Mouse (Mus musculus) layer of hippocampus, adult 2 months (tissue): ENCODE measurements around the gene C1qtnf6. TPM values are rescaled to one million over a fixed set of nuclear protein-coding genes. Genes with fewer than 3 reads are reported as not detected.

Experiments used
- DNase-seq, 2 experiments: peaks; one replicate each; pipeline ENCODE4 v3.0.0; 2022; ENCODE audit warnings: low spot score in 2 of 2
- H3K27ac ChIP-seq: fragments of 200-600 bp; 2 replicates; pipeline ENCODE4 v1.8.1; 2022
- H3K4me3 ChIP-seq: fragments of 200-600 bp; 2 replicates; pipeline ENCODE4 v1.8.1; 2022; ENCODE audit warnings: mild to moderate bottlenecking
- CTCF ChIP-seq: fragments of 200-600 bp; conservative IDR thresholded peaks from 2 replicates; pipeline ENCODE4 v1.8.1; 2022; ENCODE audit warnings: antibody characterized with exemption, mild to moderate bottlenecking, moderate library complexity
- total RNA-seq, 2 experiments: library from RNA; stranded (reverse); gene quantifications; 2 replicates each; pipeline ENCODE4 v1.2.3; 2021

Gene C1qtnf6
- total RNA-seq, 2 experiments from 2014 or later: 4.5 to 5.2 TPM

DNA sequence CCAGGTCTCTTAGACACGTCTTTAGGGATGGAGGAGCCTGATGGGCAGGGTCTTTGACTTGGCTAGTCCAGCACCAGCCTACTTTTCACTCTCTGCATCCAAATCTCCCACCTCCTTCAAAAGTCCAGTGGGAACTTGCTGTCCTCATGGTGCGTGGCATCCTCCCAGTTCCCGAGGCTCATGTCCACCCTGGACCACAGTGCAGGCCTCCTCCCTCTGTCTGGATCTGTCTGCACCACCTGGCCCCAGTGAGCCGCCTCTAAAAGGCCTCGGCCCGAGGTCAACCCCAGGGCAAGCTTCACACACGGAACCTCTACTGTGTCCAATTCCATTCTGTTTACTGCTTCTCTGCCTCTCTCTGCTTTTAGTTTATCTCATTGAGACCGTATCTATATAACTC is 9.9 kb downstream of the C1qtnf6 start:
- no peak overlapping the region for H3K27ac ChIP-seq
- no peak for TF ChIP-seq CTCF
- DNase-seq: no peak
- H3K4me3 ChIP-seq: no peak overlapping the region

DNA sequence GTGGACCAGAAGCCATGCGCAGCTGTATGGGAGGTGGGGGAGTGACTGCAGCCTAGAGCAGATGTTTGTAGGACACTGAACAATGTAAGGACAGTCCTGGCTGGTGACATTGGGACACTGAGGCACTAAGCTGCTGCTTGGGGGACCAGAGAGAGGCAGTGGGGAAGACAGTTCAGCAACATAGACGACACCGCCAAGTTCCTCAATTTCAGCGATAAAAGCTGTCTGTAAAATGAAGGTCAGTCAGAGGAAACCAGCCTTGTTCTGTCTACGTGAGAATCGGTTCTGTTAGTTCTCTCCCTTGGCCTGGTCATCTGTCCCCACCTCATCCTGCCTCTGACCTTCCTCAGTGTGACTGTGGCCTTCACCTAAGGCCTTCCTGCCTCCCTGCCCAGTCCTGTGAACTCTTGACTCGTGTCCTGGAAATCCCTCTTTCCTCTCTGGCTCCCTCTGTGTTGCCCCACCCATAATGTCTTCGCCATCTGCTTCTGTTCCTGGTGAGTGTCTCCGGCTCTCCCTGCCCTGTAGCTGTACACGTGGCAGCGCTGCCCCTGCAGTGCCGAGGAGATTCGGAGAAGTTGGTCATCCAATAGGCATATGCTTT is 11.0 kb downstream of the C1qtnf6 start:
- H3K4me3 ChIP-seq: no peak overlapping the region
- no peak overlapping the region for H3K27ac ChIP-seq
- TF ChIP-seq CTCF: no peak
- DNase-seq: no peak

DNA sequence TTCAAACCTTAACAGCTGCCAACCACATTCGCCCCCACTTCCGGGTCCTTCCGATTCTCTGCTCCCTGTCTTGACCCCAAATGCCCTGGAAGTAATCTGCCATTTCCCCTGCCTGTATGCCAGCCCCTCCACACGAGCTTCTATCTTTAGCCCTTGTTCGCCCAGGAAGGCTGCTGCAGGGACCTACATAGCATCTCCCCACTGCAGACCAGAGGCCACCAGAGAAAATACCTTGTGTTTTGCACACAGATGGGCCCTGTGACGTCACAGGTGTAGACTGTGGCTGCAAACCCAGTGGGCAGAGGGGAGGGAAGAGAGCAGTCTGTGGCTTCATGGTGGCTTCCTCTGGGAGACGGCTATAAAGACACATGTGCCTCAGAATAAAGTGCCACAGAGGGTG is 13.0 kb downstream of the C1qtnf6 start:
- TF ChIP-seq CTCF: no peak
- DNase-seq: no peak

DNA sequence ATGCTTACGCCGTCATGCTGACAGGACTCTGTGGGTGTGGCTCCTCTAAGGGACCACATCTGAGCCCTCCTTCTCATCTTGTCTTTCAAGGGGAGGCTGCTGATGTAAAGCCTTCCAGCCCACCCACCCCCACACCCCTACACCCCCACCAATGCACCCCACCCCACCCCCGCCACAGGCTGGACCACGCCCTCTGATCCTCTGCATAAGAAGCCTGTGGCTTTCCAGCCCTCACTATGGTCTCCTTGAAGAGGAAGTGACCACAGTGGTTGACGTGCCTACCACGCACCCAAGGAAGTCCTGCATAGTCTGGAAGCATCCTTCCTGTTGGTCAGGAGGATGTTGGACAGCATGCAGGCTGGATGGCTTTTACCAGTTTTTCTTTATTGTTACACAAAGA is 15.5 kb downstream of the C1qtnf6 start:
- DNase-seq: no peak
- no peak overlapping the region for H3K4me3 ChIP-seq
- no peak overlapping the region for H3K27ac ChIP-seq
- no peak for TF ChIP-seq CTCF

More for the DNA sequence above, 13.0 kb downstream of the C1qtnf6 start:
- Histone ChIP-seq H3K27ac (no peak overlapping the region), H3K4me3 (no peak overlapping the region)

DNA sequence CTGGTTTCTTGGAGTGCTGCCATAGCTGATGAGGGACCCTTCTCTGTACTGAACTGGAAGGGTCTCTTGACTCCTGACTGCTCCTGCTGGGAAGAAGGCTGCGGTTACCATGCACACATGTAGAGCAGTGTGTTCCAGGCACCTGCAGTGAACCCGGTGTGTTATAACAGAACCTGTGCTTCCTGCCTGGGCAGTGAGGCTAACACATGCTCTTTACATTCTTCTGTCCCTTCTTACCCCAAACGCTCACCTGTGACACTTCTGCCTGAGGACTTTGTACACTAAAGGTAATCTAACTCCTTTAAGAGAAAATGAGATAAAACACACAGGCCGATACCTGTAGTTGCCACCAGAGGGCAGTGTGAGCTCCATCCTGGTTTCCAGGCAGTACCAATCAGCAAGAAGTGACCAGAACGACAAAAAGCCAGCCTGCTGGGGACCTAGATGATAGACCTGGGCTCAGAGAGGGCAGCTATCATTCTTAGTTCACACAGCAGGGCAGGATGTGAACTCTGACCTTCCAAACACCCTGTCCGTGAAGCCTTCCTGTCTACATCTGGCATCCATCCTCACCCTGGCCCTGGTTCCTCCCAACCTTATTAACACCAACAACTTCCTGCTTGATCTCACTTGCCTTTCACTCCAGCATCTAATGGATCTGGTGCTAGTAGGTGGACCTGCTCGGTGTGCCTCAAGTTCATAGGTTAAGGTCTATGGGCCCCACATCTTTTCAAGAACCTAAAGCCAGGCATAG is 16.6 kb downstream of the C1qtnf6 start:
- Histone ChIP-seq H3K27ac (no peak overlapping the region), H3K4me3 (no peak overlapping the region)
- DNase-seq: peak; percentile 66 to 87
- peak; percentile 98 for TF ChIP-seq CTCF

DNA sequence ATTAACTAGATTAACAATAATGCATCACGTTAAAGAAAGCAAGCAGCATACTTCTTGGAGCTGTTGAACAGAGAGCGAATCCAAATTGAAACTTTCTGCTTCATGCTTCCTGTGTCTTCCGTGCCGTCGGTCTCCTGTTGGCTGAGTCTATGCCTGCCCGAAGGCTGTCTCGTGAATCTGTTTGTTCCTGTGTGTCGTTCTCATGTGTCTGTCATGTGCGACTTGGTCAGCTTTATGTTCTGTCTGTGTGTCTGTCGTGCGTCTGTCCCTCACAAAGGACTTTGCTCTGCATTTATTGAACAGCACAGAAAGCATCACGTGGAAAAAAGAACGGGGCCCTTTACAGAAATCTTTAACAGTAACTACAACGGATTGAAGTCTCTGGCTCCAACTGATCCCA is 18.2 kb downstream of the C1qtnf6 start:
- no peak for TF ChIP-seq CTCF
- no peak overlapping the region for H3K27ac ChIP-seq
- no peak for DNase-seq
- H3K4me3 ChIP-seq: no peak overlapping the region

DNA sequence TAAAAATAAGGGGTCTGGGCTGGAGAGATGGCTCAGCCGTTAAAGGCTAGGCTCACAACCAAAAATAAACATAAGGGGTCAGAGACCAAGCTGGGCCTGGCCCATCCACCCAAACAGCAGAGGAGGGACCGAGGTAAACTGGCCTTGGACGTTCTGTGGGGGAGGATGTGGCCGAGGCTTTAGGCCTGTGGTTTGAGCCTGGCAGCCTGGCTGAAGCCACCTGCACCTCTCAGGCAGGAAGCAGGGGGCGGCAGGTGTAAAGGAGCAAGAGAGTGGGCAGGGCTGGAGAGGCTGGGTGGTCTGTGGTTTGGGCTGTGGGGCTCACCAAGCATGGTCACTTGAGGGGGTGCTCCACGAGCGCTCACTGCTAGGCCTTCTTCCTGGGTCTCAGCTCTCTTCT is 19.3 kb downstream of the C1qtnf6 start:
- Histone ChIP-seq H3K27ac (no peak overlapping the region), H3K4me3 (no peak overlapping the region)
- DNase-seq: no peak
- TF ChIP-seq CTCF: no peak

DNA sequence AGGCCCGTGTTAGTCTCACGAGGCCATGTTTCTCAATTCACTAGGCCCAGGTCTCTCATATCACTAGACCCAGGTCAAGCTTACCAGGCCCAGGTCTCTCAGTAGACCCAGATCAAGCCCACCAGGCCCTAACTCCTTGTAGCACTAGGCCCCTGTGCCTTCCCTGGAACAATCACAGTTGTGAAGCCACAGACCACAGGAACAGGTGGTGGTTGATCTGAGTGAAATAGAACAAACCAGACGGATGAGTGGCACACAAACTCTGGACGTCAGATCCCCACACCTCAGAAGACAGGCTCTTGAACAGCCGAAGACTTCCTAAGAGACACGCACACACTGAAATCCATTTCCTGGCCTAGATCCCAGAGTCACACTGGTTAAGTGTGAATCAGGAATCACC is 20.5 kb downstream of the C1qtnf6 start:
- no peak for TF ChIP-seq CTCF
- H3K4me3 ChIP-seq: no peak overlapping the region
- no peak for DNase-seq

DNA sequence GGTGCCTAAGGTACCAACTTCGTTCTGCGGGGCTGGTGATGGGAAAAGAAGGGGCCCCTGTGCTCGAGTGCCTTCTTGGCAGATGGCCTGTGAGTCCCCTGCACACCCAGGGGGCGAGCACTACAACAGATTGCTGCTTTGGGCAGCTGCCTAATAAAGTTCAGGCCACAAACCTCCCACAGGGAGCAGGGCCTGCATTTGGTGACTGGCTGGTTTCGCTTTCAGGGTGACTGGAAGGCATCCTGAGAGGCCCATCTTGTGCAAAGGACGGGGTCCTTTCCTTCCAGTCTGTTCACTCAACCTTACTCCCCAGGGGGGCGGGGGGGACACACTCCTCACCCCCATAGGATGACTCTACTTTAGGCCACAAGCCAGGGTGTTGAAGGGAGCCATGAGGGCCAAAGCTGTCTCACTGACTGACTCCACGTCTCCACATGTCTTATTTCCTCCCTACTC is 21.1 kb downstream of the C1qtnf6 start:
- no peak for TF ChIP-seq CTCF
- no peak overlapping the region for H3K4me3 ChIP-seq
- no peak overlapping the region for H3K27ac ChIP-seq
- DNase-seq: no peak

More for the DNA sequence above, 20.5 kb downstream of the C1qtnf6 start:
- H3K27ac ChIP-seq: no peak overlapping the region

DNA sequence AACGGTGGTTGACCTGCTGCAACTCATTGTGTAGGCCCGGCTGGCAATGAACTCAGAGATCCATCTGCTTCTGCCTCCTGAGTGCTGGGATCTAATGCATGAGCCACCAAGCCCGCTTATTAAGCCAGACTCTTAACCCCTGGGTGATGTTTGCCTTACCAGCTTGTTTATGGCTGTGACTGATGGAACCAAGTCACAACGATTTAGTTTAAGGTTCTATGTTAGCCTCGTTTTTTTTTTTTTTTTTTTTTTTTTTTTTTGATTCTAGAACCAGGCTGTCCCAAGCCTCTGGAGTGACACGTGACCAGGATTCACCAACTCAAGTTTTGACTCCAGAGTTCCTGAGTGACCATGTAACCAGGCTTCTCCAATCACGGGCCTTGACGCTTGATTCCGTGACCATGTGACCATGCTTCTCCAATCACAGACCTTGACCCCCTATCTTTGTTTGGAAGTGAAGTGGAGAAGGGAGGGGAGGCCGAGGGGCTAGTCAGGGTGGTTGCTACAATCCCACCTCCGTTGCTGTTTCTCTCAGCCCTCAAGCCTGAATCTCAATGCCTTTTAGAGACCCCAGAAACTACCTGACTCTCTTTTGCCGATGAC is 21.8 kb downstream of the C1qtnf6 start:
- Histone ChIP-seq H3K4me3 (no peak overlapping the region), H3K27ac (no peak overlapping the region)
- DNase-seq: no peak
- no peak for TF ChIP-seq CTCF

DNA sequence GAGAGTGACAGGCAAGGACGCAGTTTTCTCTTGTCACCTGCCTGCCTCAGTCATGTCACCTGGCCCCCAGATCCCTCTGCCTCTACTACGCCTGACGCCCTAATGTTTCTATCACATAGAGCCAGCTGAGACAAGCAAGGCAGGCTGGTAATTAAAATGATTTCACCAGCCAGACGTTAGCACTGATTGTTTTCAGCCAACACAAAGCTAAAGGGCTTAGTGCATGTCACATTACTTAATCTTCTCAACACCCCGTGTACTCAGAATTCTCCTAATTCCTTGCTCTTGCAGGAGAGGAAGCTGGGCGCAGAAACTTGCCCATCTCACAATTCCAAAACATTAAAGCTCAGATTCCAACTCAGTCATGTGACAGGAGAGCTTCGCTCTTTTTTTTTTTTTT is 22.8 kb downstream of the C1qtnf6 start:
- Histone ChIP-seq H3K4me3 (no peak overlapping the region), H3K27ac (no peak overlapping the region)
- DNase-seq: no peak
- TF ChIP-seq CTCF: no peak

DNA sequence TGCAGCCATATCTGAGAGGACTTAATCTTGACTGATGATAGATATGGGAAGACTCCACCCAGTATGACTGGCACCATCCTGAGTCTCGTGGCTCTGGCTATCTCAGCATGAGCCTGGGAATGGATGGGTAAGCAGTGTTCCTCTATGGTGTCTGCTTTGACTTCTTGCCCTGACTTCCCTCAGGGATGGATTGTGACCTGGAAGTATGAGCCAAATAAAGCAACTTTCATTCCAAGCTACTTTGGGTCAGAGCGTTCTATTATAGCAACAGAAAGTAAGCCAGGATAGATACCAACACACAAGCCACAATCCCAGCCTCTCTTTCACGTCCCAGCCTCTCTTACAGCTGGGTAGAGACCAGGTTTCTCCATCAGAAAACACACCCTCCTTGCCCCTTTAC is 25.7 kb downstream of the C1qtnf6 start:
- TF ChIP-seq CTCF: no peak
- H3K4me3 ChIP-seq: no peak overlapping the region
- H3K27ac ChIP-seq: no peak overlapping the region
- DNase-seq: no peak

DNA sequence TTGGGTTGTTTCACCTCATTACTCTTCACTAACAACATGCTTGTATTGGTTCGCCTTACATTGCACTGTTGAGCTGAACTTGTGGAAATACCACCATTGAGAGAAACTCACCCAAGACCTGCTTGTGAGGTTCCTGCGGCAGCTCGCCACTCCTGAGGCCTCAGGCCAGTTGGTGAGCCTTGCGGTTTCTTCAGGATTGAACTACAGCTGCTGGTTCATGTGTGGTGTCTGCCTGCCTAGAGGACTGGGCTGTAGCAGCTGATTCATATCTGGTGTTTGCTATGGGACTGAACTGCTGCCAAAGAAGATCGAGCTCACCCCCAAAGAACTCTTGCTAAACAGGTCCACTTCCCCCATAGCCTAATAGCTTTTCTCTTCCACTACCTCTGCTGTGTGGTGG is 26.4 kb downstream of the C1qtnf6 start:
- TF ChIP-seq CTCF: no peak
- Histone ChIP-seq H3K27ac (no peak overlapping the region), H3K4me3 (no peak overlapping the region)
- no peak for DNase-seq

DNA sequence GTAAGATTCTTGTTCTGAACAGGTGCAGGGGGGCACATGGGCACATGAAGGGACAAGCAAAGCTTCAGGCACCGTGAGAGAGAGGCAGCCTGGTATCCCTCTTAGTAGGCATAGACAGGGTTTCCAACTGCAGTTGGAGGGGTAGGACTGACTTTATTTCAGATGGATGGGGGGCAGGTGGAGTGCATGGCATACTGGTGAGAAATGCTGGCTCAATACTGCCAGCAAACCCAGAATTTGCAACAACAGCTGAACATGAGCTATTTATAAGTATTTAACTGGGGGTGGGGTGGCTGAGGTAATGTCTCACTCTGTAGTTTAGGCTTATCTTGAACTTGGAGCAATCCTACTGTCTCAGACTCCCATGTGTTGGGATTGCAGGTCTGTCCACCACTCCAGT is 27.2 kb downstream of the C1qtnf6 start:
- TF ChIP-seq CTCF: no peak
- H3K27ac ChIP-seq: no peak overlapping the region
- no peak for DNase-seq
- no peak overlapping the region for H3K4me3 ChIP-seq
